Mouse (Mus musculus): ENCODE results near the gene F7. TPM values are rescaled to one million over a fixed set of nuclear protein-coding genes. Genes with fewer than 3 reads are reported as not detected.
"Not testable (repeated sequence)": the region's sequence is repeated elsewhere in the genome, so short reads cannot be mapped to it uniquely, and the experiment has no call there.

The F7 gene
- polyA plus RNA-seq, 1 experiment from 2014 or later: 0.09 TPM

- H3K9ac ChIP-seq: no peak overlapping the region
- TF ChIP-seq CTCF (IDR thresholded peaks at IDR 0.05; ENCODE audit: low read depth): no peak
- H3K4me2 ChIP-seq: no peak overlapping the region
- no peaks in the 10 kb centered on the region for H3K9me3 ChIP-seq (ENCODE audit: low read depth, low read length)
- H3K4me3 ChIP-seq (ENCODE audit: low read depth, low read length): no peak overlapping the region
- ATAC-seq (ENCODE audit: insufficient read depth) (no peak), DNase-seq (no peak)
- H3K27me3 ChIP-seq (ENCODE audit: insufficient read depth, low read length): no peaks in the 10 kb centered on the region
- H3K4me1 ChIP-seq (ENCODE audit: insufficient read depth): no peaks in the 10 kb centered on the region
- H3K27ac ChIP-seq (ENCODE audit: low read depth): no peak overlapping the region
- WGBS: 74% methylated on average over 10 of the region's 10 CpGs
- H3K36me3 ChIP-seq (ENCODE audit: insufficient read depth): no peaks in the 10 kb centered on the region
These were observed 24.7 kb downstream of the F7 start for GRCm38 (mm10) chr8:13050550-13050949.

GRCm38 (mm10) chr8:13057351-13057750 is 31.5 kb downstream of the F7 start:
- Histone ChIP-seq H3K9me3 (ENCODE audit: low read depth, low read length) (no peaks in the 10 kb centered on the region), H3K27me3 (ENCODE audit: insufficient read depth, low read length) (no peaks in the 10 kb centered on the region), H3K4me3 (ENCODE audit: low read depth, low read length) (no peak overlapping the region), H3K4me2 (no peak overlapping the region), H3K36me3 (ENCODE audit: insufficient read depth) (no peaks in the 10 kb centered on the region), H3K9ac (no peak overlapping the region), H3K27ac (ENCODE audit: low read depth) (no peak overlapping the region), H3K4me1 (ENCODE audit: insufficient read depth) (no peaks in the 10 kb centered on the region)
- no peak for TF ChIP-seq CTCF (IDR thresholded peaks at IDR 0.05; ENCODE audit: low read depth)
- no peak for ATAC-seq (ENCODE audit: insufficient read depth)
- WGBS: 67% methylated on average over 4 of the region's 4 CpGs
- no peak for DNase-seq

GRCm38 (mm10) chr8:13060441-13061150 is 34.8 kb downstream of the F7 start, which contains the start of gene Proz:
Gene Proz, plus strand, starts transcription at chr8:13060914.
- Histone ChIP-seq H3K4me1 (ENCODE audit: insufficient read depth) (no peaks in the 10 kb centered on the region), H3K27ac (ENCODE audit: low read depth) (no peak within 1 kb of the TSS)
- no peak for ATAC-seq (ENCODE audit: insufficient read depth)

GRCm38 (mm10) chr8:13063112-13063511 is 37.3 kb downstream of the F7 start:
- no peak for TF ChIP-seq CTCF (IDR thresholded peaks at IDR 0.05; ENCODE audit: low read depth)
- H3K27ac ChIP-seq (ENCODE audit: low read depth): no peak overlapping the region
- H3K4me2 ChIP-seq: no peak overlapping the region
- no peaks in the 10 kb centered on the region for H3K9me3 ChIP-seq (ENCODE audit: low read depth, low read length)
- no peaks in the 10 kb centered on the region for H3K4me1 ChIP-seq (ENCODE audit: insufficient read depth)
- 45% methylated on average over 16 of the region's 16 CpGs for WGBS
- DNase-seq: peak; percentile 21
- ATAC-seq (ENCODE audit: insufficient read depth): no peak
- H3K4me3 ChIP-seq (ENCODE audit: low read depth, low read length): no peak overlapping the region
- no peaks in the 10 kb centered on the region for H3K36me3 ChIP-seq (ENCODE audit: insufficient read depth)
- no peak overlapping the region for H3K9ac ChIP-seq
- no peaks in the 10 kb centered on the region for H3K27me3 ChIP-seq (ENCODE audit: insufficient read depth, low read length)

More at GRCm38 (mm10) chr8:13060441-13061150, 34.8 kb downstream of the F7 start, which contains the start of gene Proz:
- H3K27me3 ChIP-seq (ENCODE audit: insufficient read depth, low read length): no peaks in the 10 kb centered on the region
- H3K9ac ChIP-seq: no peak within 1 kb of the TSS
- 67% methylated on average over 17 of the region's 17 CpGs for WGBS
- no peaks in the 10 kb centered on the region for H3K36me3 ChIP-seq (ENCODE audit: insufficient read depth)
- no peak for DNase-seq
- H3K4me3 ChIP-seq (ENCODE audit: low read depth, low read length): no peak within 1 kb of the TSS
- TF ChIP-seq CTCF (IDR thresholded peaks at IDR 0.05; ENCODE audit: low read depth): no peak
- no peak within 1 kb of the TSS for H3K4me2 ChIP-seq
- H3K9me3 ChIP-seq (ENCODE audit: low read depth, low read length): no peaks in the 10 kb centered on the region

- no peak overlapping the region for H3K27ac ChIP-seq (ENCODE audit: low read depth)
- no peak overlapping the region for H3K4me3 ChIP-seq (ENCODE audit: low read depth, low read length)
- DNase-seq (no peak), ATAC-seq (ENCODE audit: insufficient read depth) (no peak)
- H3K27me3 ChIP-seq (ENCODE audit: insufficient read depth, low read length): no peaks in the 10 kb centered on the region
- 62% methylated on average over 11 of the region's 11 CpGs for WGBS
- TF ChIP-seq CTCF (IDR thresholded peaks at IDR 0.05; ENCODE audit: low read depth): no peak
- no peaks in the 10 kb centered on the region for H3K4me1 ChIP-seq (ENCODE audit: insufficient read depth)
- peaks cover 50% of the 10 kb centered on the region for H3K36me3 ChIP-seq (ENCODE audit: insufficient read depth)
- H3K4me2 ChIP-seq: no peak overlapping the region
- H3K9ac ChIP-seq: no peak overlapping the region
- H3K9me3 ChIP-seq (ENCODE audit: low read depth, low read length): no peaks in the 10 kb centered on the region
These were observed 47.4 kb downstream of the F7 start for GRCm38 (mm10) chr8:13073255-13073654.

GRCm38 (mm10) chr8:13075044-13075443 is 49.2 kb downstream of the F7 start:
- no peak for TF ChIP-seq CTCF (IDR thresholded peaks at IDR 0.05; ENCODE audit: low read depth)
- Histone ChIP-seq H3K9me3 (ENCODE audit: low read depth, low read length) (no peaks in the 10 kb centered on the region), H3K9ac (no peak overlapping the region), H3K4me1 (ENCODE audit: insufficient read depth) (no peaks in the 10 kb centered on the region), H3K36me3 (ENCODE audit: insufficient read depth) (peaks cover 68% of the 10 kb centered on the region), H3K4me3 (ENCODE audit: low read depth, low read length) (no peak overlapping the region), H3K4me2 (no peak overlapping the region), H3K27me3 (ENCODE audit: insufficient read depth, low read length) (no peaks in the 10 kb centered on the region), H3K27ac (ENCODE audit: low read depth) (no peak overlapping the region)
- DNase-seq (no peak), ATAC-seq (ENCODE audit: insufficient read depth) (no peak)
- 89% methylated on average over 8 of the region's 8 CpGs for WGBS

- H3K9ac ChIP-seq; H3K27me3 ChIP-seq (ENCODE audit: insufficient read depth, low read length); H3K27ac ChIP-seq (ENCODE audit: low read depth); H3K4me2 ChIP-seq; DNase-seq; H3K4me1 ChIP-seq (ENCODE audit: insufficient read depth); H3K4me3 ChIP-seq (ENCODE audit: low read depth, low read length); ATAC-seq (ENCODE audit: insufficient read depth); H3K9me3 ChIP-seq (ENCODE audit: low read depth, low read length): not testable (repeated sequence)
- 83% methylated on average over 1 of the region's 1 CpGs for WGBS
- peaks cover 73% of the 10 kb centered on the region for H3K36me3 ChIP-seq (ENCODE audit: insufficient read depth)
These were observed 49.7 kb downstream of the F7 start for GRCm38 (mm10) chr8:13075579-13075978.
